Mouse (Mus musculus) intestine, embryonic 14.5 days (tissue): ENCODE results near the gene Rpn2. TPM values are rescaled to one million over a fixed set of nuclear protein-coding genes. Genes with fewer than 3 reads are reported as not detected.

ENCODE experiments used
- ATAC-seq: fragments of 200-750 bp; cut with Nextera tagmentation; replicated peaks from 2 replicates; pipeline ENCODE4 v1.8.0; 2017; ENCODE audit warnings: low read depth, moderate number of reproducible peaks, moderate TSS enrichment, moderate library complexity; ENCODE audit not compliant: low FRiP score, low TSS enrichment
- DNase-seq: peaks from one replicate; pipeline ENCODE4 v3.0.0-alpha.2; 2018; ENCODE audit warnings: low spot score
- H3K27ac ChIP-seq: fragments of 300-500 bp; sonication (generic); 2 replicates; pipeline ENCODE4 v1.5.1; 2014; ENCODE audit warnings: low read depth, mild to moderate bottlenecking, control low read depth
- H3K27me3 ChIP-seq: fragments of 300-500 bp; sonication (generic); replicated peaks from 2 replicates; pipeline ENCODE4 v1.6.1; 2014; ENCODE audit warnings: low read length, control low read depth; ENCODE audit not compliant: control insufficient read depth, insufficient read depth
- H3K36me3 ChIP-seq: fragments of 300-500 bp; sonication (generic); 2 replicates; pipeline ENCODE4 v1.6.1; 2014; ENCODE audit warnings: low read length, control low read depth; ENCODE audit not compliant: control insufficient read depth, insufficient read depth
- H3K4me1 ChIP-seq: fragments of 300-500 bp; sonication (generic); replicated peaks from 2 replicates; pipeline ENCODE4 v1.6.1; 2014; ENCODE audit warnings: low read length, control low read depth, mixed read lengths; ENCODE audit not compliant: control insufficient read depth, insufficient read depth
- H3K4me2 ChIP-seq: fragments of 300-500 bp; sonication (generic); 2 replicates; pipeline ENCODE4 v1.6.1; 2014; ENCODE audit warnings: low read length
- H3K4me3 ChIP-seq: fragments of 300-500 bp; sonication (generic); 2 replicates; pipeline ENCODE4 v1.5.1; 2014; ENCODE audit warnings: low read depth, low read length, control low read depth, mixed read lengths
- H3K9ac ChIP-seq: fragments of 300-500 bp; sonication (generic); 2 replicates; pipeline ENCODE4 v1.6.1; 2014; ENCODE audit warnings: mild to moderate bottlenecking, low read length
- H3K9me3 ChIP-seq: fragments of 300-500 bp; sonication (generic); 2 replicates; pipeline ENCODE4 v1.6.1; 2016; ENCODE audit warnings: low read length, control low read depth; ENCODE audit not compliant: control insufficient read depth
- WGBS: fragments of 180-500 bp; shearing (Covaris S2); extraction: QIAGEN DNeasy Blood & Tissue Kit; methylation state at CpG from one replicate; pipeline ENCODE4 v1.1.7; 2014; 5-methylcytosine and 5-hydroxymethylcytosine counted together
- polyA plus RNA-seq: library from polyadenylated mRNA; unstranded; fragments of >200 nt; fragmentation: Nextera tagmentation; extraction: Ambion mirVana; gene quantifications from 2 replicates; pipeline ENCODE4 v1.2.1, GENCODE M21; 2014

Gene Rpn2
- polyA plus RNA-seq, 1 experiment from 2014 or later: 338 TPM

DNA sequence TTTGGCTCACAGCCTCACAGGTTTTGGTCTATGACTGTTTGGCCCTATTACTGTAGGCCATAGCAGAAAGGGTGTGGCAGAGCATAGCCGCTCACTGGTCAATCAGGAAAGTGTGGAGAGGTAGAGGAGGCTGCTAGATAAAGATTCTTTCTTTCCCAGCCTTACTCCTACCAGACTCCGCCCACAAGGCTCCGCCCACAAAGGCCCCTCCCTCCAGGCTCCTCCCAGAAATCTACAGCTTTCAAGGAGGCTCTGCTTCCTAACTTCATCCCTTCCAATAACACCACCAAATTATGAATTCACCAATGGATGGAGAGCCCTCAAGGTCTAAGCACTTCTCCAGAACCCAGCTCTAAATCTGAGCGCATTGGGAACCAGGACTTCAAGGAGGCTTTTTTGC is 74.4 kb downstream of the Rpn2 start:
- Histone ChIP-seq H3K9me3 (no peaks in the 10 kb centered on the region), H3K4me1 (peaks cover 14% of the 10 kb centered on the region), H3K4me3 (no peak overlapping the region), H3K9ac (no peak overlapping the region), H3K27me3 (no peaks in the 10 kb centered on the region), H3K4me2 (no peak overlapping the region), H3K36me3 (no peaks in the 10 kb centered on the region), H3K27ac (no peak overlapping the region)
- WGBS: 75% methylated on average over 4 of the region's 4 CpGs
- no peak for DNase-seq
- ATAC-seq: no peak

DNA sequence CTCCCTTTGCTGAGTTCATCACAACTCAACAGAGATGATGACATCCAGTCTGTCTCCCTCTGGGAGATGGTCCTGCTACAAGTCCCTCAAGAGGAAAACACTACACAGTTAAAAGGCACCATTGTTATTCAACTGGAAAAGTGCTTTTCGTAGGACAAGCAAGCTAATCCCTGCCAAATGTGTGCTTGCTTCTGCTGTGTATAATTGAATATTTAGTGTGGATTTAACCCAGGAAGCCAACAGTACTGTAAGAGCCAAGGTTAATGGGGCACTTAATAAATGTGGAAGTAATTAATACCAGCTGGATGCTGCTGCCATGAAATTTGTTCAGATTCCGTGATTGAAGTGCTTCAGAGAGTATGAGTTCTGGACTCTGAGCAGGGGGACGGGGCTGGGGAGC is 75.3 kb downstream of the Rpn2 start:
- Histone ChIP-seq H3K4me3 (no peak overlapping the region), H3K4me2 (no peak overlapping the region), H3K4me1 (peaks cover 7% of the 10 kb centered on the region; the same call in 1 of the 2 replicates), H3K9ac (no peak overlapping the region), H3K27me3 (no peaks in the 10 kb centered on the region), H3K36me3 (no peaks in the 10 kb centered on the region), H3K27ac (no peak overlapping the region), H3K9me3 (no peaks in the 10 kb centered on the region)
- 83% methylated on average over 3 of the region's 3 CpGs for WGBS
- ATAC-seq: no peak
- no peak for DNase-seq

DNA sequence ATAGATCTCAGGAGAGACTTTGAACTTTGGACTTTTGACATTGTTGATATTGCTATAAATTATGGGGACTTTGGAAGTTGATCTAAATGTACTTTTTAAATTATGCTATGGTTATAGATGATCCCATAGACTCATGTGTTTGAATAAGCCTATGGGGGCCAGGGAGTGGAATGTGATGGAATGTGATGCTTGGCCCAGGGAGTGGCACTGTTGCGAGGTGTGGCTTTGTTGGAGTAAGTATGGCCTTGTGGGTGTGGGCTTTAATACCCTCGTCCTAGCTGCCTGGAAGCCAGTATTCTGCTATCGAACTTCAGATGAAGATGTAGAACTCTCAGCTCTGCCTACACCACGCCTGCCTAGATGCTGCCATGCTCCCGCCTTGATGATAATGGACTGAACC is 81.2 kb downstream of the Rpn2 start:
- no peak for ATAC-seq
- H3K4me2 ChIP-seq: no peak overlapping the region
- 72% methylated on average over 5 of the region's 5 CpGs for WGBS

DNA sequence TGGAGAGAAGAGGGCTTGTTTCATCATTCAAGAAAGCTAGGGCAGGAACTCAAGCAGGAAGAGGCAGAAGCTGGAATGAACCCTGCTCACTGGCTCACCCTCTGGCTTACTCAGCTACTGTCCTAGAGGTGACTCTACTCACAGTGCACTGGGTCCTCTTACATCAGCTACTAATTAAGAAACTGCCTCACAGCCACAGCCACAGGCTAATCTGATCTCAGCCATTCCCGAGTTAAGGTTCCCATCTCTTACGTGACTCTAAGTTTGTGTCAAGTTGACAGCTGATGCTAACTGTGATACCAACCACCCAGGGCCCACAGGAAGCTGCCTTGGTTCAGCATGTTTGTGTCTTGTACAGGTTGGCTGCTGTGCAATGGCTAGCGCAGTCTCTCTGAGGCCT is 84.2 kb downstream of the Rpn2 start:
- 80% methylated on average over 3 of the region's 3 CpGs for WGBS
- no peak overlapping the region for H3K4me2 ChIP-seq
- H3K9ac ChIP-seq: no peak overlapping the region

More for the DNA sequence above, 81.2 kb downstream of the Rpn2 start:
- no peak overlapping the region for H3K4me3 ChIP-seq
- H3K9ac ChIP-seq: no peak overlapping the region
- H3K36me3 ChIP-seq: no peaks in the 10 kb centered on the region
- no peaks in the 10 kb centered on the region for H3K9me3 ChIP-seq
- no peaks in the 10 kb centered on the region for H3K27me3 ChIP-seq
- DNase-seq: no peak
- no peaks in the 10 kb centered on the region for H3K4me1 ChIP-seq
- H3K27ac ChIP-seq: no peak overlapping the region

DNA sequence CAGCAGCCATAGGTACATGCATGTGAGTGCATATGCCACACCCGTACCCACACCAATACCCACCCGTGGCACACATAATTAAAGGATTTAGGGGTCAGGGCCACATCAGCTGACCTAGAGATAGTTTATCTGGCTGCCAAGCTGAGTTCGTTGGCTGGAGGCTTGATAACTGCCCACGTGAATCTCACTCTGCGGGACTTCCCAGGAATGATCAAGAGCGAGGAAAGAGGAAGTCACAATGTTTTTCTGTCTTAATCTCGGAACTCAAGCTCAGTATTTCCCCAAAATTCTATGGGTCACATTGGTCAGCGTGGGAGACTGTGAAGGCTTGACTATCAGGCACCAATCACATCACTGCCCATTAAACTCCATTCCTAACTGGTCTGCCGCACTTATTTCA is 87.9 kb downstream of the Rpn2 start:
- no peak for ATAC-seq
- Histone ChIP-seq H3K4me3 (peak overlapping the region; percentile 54), H3K27me3 (no peaks in the 10 kb centered on the region), H3K36me3 (no peaks in the 10 kb centered on the region), H3K4me2 (peak overlapping the region; percentile 86), H3K9ac (no peak overlapping the region; the same call in 1 of the 2 replicates), H3K27ac (peak overlapping the region; percentile 81; the same call in 1 of the 2 replicates), H3K9me3 (no peaks in the 10 kb centered on the region), H3K4me1 (peaks cover 17% of the 10 kb centered on the region)
- no peak for DNase-seq
- WGBS: 72% methylated on average over 9 of the region's 9 CpGs

More for the DNA sequence above, 84.2 kb downstream of the Rpn2 start:
- no peak for ATAC-seq
- H3K9me3 ChIP-seq: no peaks in the 10 kb centered on the region
- H3K4me3 ChIP-seq: no peak overlapping the region
- H3K4me1 ChIP-seq: peaks cover 7% of the 10 kb centered on the region
- no peak for DNase-seq
- no peaks in the 10 kb centered on the region for H3K36me3 ChIP-seq
- no peak overlapping the region for H3K27ac ChIP-seq
- H3K27me3 ChIP-seq: no peaks in the 10 kb centered on the region

DNA sequence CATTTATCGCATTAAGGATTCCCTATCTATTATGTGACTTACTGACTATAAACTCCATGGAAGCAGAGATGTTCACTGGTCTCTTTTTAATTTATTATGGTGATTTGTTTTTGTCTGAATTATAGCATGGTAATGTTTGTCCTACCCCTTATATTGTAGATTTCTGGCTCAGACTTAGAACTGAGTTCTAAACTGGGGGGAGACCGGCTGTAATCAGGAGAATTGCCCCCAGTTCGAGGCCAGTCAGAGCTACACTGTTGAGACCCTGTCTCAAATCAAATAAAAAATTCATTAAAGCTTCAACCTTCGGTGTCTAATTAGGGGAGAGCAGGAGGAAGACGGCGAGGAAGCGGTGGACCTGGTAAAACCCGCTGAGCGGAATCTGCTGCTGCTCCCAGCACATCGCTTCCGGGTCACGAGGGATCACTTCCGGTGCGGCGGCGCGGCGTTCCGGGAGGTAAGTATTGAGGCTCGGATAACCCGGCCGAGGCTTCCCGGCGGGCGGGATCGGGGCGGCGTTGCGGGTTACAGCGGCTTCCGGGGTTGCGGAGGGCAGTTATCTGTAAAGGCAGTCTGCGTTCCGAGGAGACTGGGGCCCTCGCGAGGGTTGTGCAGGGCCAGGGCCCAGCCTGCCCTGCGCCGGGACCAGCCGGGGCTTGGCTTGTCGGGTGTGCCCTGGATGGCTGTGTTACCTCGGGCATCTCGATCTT is 88.5 kb downstream of the Rpn2 start, which contains the start of gene Manbal:
TSS of gene Manbal (plus strand) at position 411 of the 710 bp plus-strand sequence.
- H3K4me2 ChIP-seq: peak within 1 kb of the TSS; percentile 86
- no peaks in the 10 kb centered on the region for H3K36me3 ChIP-seq
- peak within 1 kb of the TSS; percentile 78 for H3K9ac ChIP-seq
- ATAC-seq (peak; percentile 89), DNase-seq (peak; percentile 99)
- H3K9me3 ChIP-seq: no peaks in the 10 kb centered on the region
- H3K27ac ChIP-seq: peak within 1 kb of the TSS; percentile 81
- 4% methylated on average over 42 of the region's 42 CpGs for WGBS
- no peaks in the 10 kb centered on the region for H3K27me3 ChIP-seq
- H3K4me3 ChIP-seq: peak within 1 kb of the TSS; percentile 54
- H3K4me1 ChIP-seq: peaks cover 23% of the 10 kb centered on the region

DNA sequence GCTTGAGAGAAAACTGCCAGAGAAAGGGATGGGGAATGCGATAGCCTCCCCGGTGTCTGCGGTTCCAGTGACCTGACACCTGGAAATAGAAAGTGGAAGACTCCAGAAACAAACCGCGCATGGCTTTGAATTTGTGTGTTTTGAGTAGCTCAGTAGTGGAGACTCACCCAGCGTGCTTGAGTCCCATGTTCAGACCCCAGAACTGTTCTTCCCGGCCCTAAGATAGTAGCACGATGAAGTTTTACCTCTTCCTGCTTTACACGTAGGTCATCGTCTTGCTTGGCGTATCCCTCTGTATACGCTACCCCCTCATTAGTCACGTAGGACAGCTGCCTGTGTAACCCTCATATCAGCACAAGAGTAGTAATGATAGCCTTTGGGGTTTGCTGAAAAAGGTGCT is 89.2 kb downstream of the Rpn2 start:
- ATAC-seq (peak; percentile 42; the same call in 1 of the 2 replicates), DNase-seq (no peak)
- Histone ChIP-seq H3K27ac (peak overlapping the region; percentile 81), H3K9ac (peak overlapping the region; percentile 78), H3K27me3 (no peaks in the 10 kb centered on the region), H3K36me3 (no peaks in the 10 kb centered on the region), H3K4me1 (peaks cover 29% of the 10 kb centered on the region), H3K4me2 (peak overlapping the region; percentile 86), H3K4me3 (peak overlapping the region; percentile 54), H3K9me3 (no peaks in the 10 kb centered on the region)
- WGBS: 6% methylated on average over 13 of the region's 13 CpGs

DNA sequence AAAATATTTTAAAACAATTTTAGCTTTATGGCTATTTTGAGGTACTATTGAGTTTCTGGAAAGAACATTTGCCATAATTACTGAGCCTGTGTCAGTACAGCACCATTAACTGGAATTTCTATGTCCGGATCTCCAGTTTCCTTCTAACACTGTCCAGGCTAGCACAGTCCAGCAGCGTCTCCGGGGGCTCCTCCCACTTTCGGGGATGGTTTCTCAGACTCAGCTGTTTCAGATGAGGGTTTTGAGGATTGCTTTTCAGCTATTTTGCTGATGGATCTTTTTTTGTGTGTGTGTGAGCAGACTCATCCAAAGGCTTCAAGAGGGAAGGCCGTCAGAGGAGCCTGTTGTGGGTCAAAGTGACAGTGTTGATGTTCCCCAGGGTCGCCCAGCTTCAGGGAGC is 92.9 kb downstream of the Rpn2 start:
- Histone ChIP-seq H3K27me3 (no peaks in the 10 kb centered on the region), H3K9ac (no peak overlapping the region), H3K27ac (no peak overlapping the region), H3K36me3 (no peaks in the 10 kb centered on the region), H3K4me2 (no peak overlapping the region), H3K4me1 (peaks cover 37% of the 10 kb centered on the region), H3K4me3 (no peak overlapping the region), H3K9me3 (no peaks in the 10 kb centered on the region)
- 25% methylated on average over 6 of the region's 6 CpGs for WGBS
- ATAC-seq: no peak
- DNase-seq: no peak

DNA sequence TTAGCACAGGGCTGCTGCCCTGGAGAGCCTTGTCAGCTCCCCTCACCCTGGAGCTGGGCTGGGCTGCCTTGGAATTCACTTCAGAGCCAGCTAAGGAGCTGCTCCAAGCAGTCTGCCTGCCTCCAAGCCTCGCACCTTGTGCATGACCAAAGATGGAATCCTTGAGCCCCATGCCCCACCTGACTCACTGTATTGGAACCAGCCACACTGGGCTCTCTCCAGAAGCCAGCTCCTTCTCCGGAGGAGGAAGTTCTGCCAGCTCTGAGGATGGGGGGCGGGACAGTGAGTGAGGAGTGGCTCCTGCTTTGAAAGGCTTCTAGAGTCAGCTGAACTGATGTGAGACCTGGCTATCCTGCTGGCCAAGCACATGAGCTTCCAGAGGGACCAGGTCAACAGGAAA is 94.9 kb downstream of the Rpn2 start:
- no peak overlapping the region for H3K9ac ChIP-seq
- H3K9me3 ChIP-seq: no peaks in the 10 kb centered on the region
- H3K27me3 ChIP-seq: no peaks in the 10 kb centered on the region
- ATAC-seq (no peak), DNase-seq (no peak)
- H3K4me2 ChIP-seq: no peak overlapping the region
- no peaks in the 10 kb centered on the region for H3K36me3 ChIP-seq
- no peak overlapping the region for H3K4me3 ChIP-seq
- H3K27ac ChIP-seq: peak overlapping the region; percentile 16; the same call in 1 of the 2 replicates
- H3K4me1 ChIP-seq: peaks cover 38% of the 10 kb centered on the region
- 86% methylated on average over 3 of the region's 3 CpGs for WGBS
